ENCODE assay signal across 23 mouse cellular contexts in the genomic region with DNA sequence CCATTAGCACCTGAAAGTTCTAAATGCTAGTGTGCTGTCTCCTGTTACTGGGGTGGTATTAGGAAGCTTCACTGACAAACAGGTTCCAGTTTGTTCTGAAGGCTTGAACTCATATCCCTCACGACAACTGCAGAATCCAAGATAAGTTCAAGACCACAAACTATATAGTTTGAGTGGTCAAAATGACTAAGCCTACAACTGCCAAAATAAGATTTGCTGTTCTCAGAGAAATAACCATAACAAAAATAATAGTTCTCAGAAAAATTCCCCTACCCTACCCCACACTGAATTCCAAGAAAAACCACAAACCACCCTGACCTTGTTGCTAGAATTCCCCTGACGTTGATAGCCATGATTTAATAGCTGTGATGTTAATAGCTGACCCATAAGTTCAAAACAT. TPM values are rescaled to one million over a fixed set of nuclear protein-coding genes. Genes with fewer than 3 reads are reported as not detected.
"Had no signal": no experiment of that assay in that cellular context is flagged by ENCODE, and none has a peak within 500 bp of the region (broad histone marks: within the 10 kb centered on the region; RNA-seq: fewer than 3 reads in every experiment).

No protein-coding gene starts in this region.

- ATAC-seq: liver, postnatal 0 days; midbrain, embryonic 13.5 days; midbrain, embryonic 16.5 days had no signal

- H3K27ac ChIP-seq: intestine, embryonic 15.5 days; left cerebral cortex, adult 2 months; liver, embryonic 14.5 days; midbrain, embryonic 10.5 days; midbrain, embryonic 13.5 days; neural tube, embryonic 13.5 days had no signal

- H3K9ac ChIP-seq: intestine, embryonic 15.5 days; liver, embryonic 14.5 days; liver, postnatal 0 days; midbrain, embryonic 13.5 days; neural tube, embryonic 13.5 days; stomach, embryonic 15.5 days had no signal

- H3K36me3 ChIP-seq: intestine, embryonic 15.5 days; midbrain, embryonic 10.5 days; midbrain, embryonic 13.5 days; neural tube, embryonic 13.5 days; stomach, embryonic 15.5 days had no signal

- H3K4me1 ChIP-seq: intestine, embryonic 15.5 days; midbrain, embryonic 10.5 days; midbrain, embryonic 13.5 days; neural tube, embryonic 13.5 days; stomach, embryonic 15.5 days had no signal

- H3K4me2 ChIP-seq: intestine, embryonic 15.5 days; midbrain, embryonic 13.5 days; neural tube, embryonic 13.5 days; stomach, embryonic 15.5 days had no signal

- DNase-seq: kidney, adult 18-20 months; kidney, postnatal 36 days; layer of hippocampus, postnatal 36 days; liver, postnatal 0 days; retina, postnatal 1 day; right cerebral cortex, postnatal 25 days; spleen, adult 18-20 months; thymus, postnatal 25 days had no signal

- H3K27me3 ChIP-seq: intestine, embryonic 15.5 days; midbrain, embryonic 13.5 days; neural tube, embryonic 13.5 days; stomach, embryonic 15.5 days had no signal

- H3K4me3 ChIP-seq: intestine, embryonic 15.5 days; left cerebral cortex, adult 2 months; megakaryocyte, embryonic 14.5 days; midbrain, embryonic 10.5 days; midbrain, embryonic 13.5 days; myocyte; neural tube, embryonic 13.5 days; stomach, embryonic 15.5 days had no signal

- H3K9me3 ChIP-seq: intestine, embryonic 15.5 days; megakaryocyte, embryonic 14.5 days; midbrain, embryonic 10.5 days; midbrain, embryonic 13.5 days; neural tube, embryonic 13.5 days; stomach, embryonic 15.5 days had no signal

RNA-seq across cellular contexts. Expression of gene Zfp872, which starts 26.7 kb away (rescaled TPM):
- total RNA-seq: left cerebral cortex, adult 2 months; left cerebral cortex, postnatal 36 days; monocyte, adult 5-6 weeks; neutrophil, adult 5-6 weeks had no signal
- polyA plus RNA-seq: limb, embryonic 11.5 days; liver, embryonic 14.5 days; myocyte had no signal

RNA-seq across cellular contexts. Expression of gene Zfp599, which starts 45.1 kb away (rescaled TPM):
- polyA plus RNA-seq: liver, adult 2 months had no signal
